Mouse (Mus musculus): Measurements from ENCODE around the gene Wasl.

Wasl gene

GRCm38 (mm10) chr6:24604289-24604688, 60.5 kb downstream of the Wasl start:
- DNase-seq (ENCODE audit: low read depth), result no peak

GRCm38 (mm10) chr6:24602993-24603392, 61.8 kb downstream of the Wasl start:
- DNase-seq (ENCODE audit: low read depth), result no peak

GRCm38 (mm10) chr6:24602351-24602750, 62.5 kb downstream of the Wasl start:
- DNase-seq (ENCODE audit: low read depth), result no peak

GRCm38 (mm10) chr6:24601668-24602067, 63.1 kb downstream of the Wasl start:
- no peak for DNase-seq (ENCODE audit: low read depth)

- DNase-seq (ENCODE audit: low read depth), result no peak
These were observed 64.1 kb downstream of the Wasl start for GRCm38 (mm10) chr6:24600726-24601125.

- DNase-seq (ENCODE audit: low read depth), result no peak
These were observed 64.7 kb downstream of the Wasl start for GRCm38 (mm10) chr6:24600134-24600533.

GRCm38 (mm10) chr6:24599639-24600038, 65.2 kb downstream of the Wasl start:
- no peak for DNase-seq (ENCODE audit: low read depth)

GRCm38 (mm10) chr6:24599179-24599578, 65.6 kb downstream of the Wasl start:
- DNase-seq (ENCODE audit: low read depth), result no peak

GRCm38 (mm10) chr6:24597500-24597899, 67.3 kb downstream of the Wasl start, which contains the start of gene Lmod2:
TSS of gene Lmod2 (plus strand) at chr6:24597762.
- DNase-seq (ENCODE audit: low read depth), result no peak

GRCm38 (mm10) chr6:24591525-24592218, 73.1 kb downstream of the Wasl start:
- no peak for DNase-seq (ENCODE audit: low read depth)

- DNase-seq (ENCODE audit: low read depth), result no peak
These were observed 74.5 kb downstream of the Wasl start for GRCm38 (mm10) chr6:24590282-24590681.

GRCm38 (mm10) chr6:24586885-24587284, 77.9 kb downstream of the Wasl start:
- no peak for DNase-seq (ENCODE audit: low read depth)

GRCm38 (mm10) chr6:24585431-24586310, 79.1 kb downstream of the Wasl start:
- DNase-seq (ENCODE audit: low read depth), result no peak

GRCm38 (mm10) chr6:24583456-24583855, 81.4 kb downstream of the Wasl start:
- no peak for DNase-seq (ENCODE audit: low read depth)

GRCm38 (mm10) chr6:24573319-24573718, 91.5 kb downstream of the Wasl start:
- DNase-seq (ENCODE audit: low read depth), result no peak

- no peak for DNase-seq (ENCODE audit: low read depth)
These were observed 92.4 kb downstream of the Wasl start for GRCm38 (mm10) chr6:24572431-24572830.

- no peak for DNase-seq (ENCODE audit: low read depth)
These were observed 93.7 kb downstream of the Wasl start for GRCm38 (mm10) chr6:24571126-24571525.

- DNase-seq (ENCODE audit: low read depth), result no peak
These were observed 94.5 kb downstream of the Wasl start for GRCm38 (mm10) chr6:24570278-24570677.

GRCm38 (mm10) chr6:24569711-24570110, 95.1 kb downstream of the Wasl start:
- DNase-seq (ENCODE audit: low read depth), result no peak

- no peak for DNase-seq (ENCODE audit: low read depth)
These were observed 95.8 kb downstream of the Wasl start for GRCm38 (mm10) chr6:24568963-24569362.

- no peak for DNase-seq (ENCODE audit: low read depth)
These were observed 99.9 kb downstream of the Wasl start for GRCm38 (mm10) chr6:24564886-24565285.

GRCm38 (mm10) chr6:24564081-24564480, 100.7 kb downstream of the Wasl start:
- no peak for DNase-seq (ENCODE audit: low read depth)
